Mouse (Mus musculus) CH12.LX (cell line): ENCODE data around the gene Pik3c2b. TPM values are rescaled to one million over a fixed set of nuclear protein-coding genes. Genes with fewer than 3 reads are reported as not detected.
A peak's percentile ranks its signal among the peaks of the same experiment; 100 is the strongest.

Source experiments
- DNase-seq: peaks from one replicate; pipeline ENCODE4 v3.0.0-alpha.2; 2013; ENCODE audit errors: extremely low read depth
- H3K27ac ChIP-seq: 2 replicates; pipeline ENCODE4 v1.5.1; 2012; ENCODE audit warnings: low read depth, mild to moderate bottlenecking, control low read depth, moderate library complexity; ENCODE audit not compliant: insufficient read depth
- H3K27me3 ChIP-seq: replicated peaks from 2 replicates; pipeline ENCODE3; 2012; ENCODE audit warnings: inconsistent platforms
- H3K36me3 ChIP-seq, 2 experiments: replicated peaks in 1 of 2; 2 replicates each; pipeline versions ENCODE3 to v1.6.1; 2012; ENCODE audit warnings: inconsistent platforms in 1 of 2, low read length in 1 of 2, mild to moderate bottlenecking in 1 of 2, mixed read lengths in 1 of 2, moderate library complexity in 1 of 2; ENCODE audit not compliant: control insufficient read depth in 1 of 2, insufficient read depth in 1 of 2
- H3K4me1 ChIP-seq, 2 experiments: 2 replicates each; pipeline ENCODE4 v1.6.1; 2012; ENCODE audit warnings: inconsistent platforms in 1 of 2, moderate library complexity in 1 of 2; ENCODE audit not compliant: insufficient read depth in 2 of 2, control insufficient read depth in 1 of 2
- H3K4me2 ChIP-seq: 2 replicates; pipeline ENCODE4 v1.6.1; 2012; ENCODE audit warnings: low read depth, mild to moderate bottlenecking, control low read depth; ENCODE audit not compliant: poor library complexity, insufficient read depth, severe bottlenecking
- H3K4me3 ChIP-seq, 3 experiments: fragments of 150-350 bp in 1 of 3; sonication (generic) in 1 of 3; replicated peaks in 1 of 3; 2 replicates each; pipeline versions ENCODE3 to v1.5.1; 2011 to 2012; ENCODE audit warnings: low read depth in 2 of 3, low read length in 2 of 3, mild to moderate bottlenecking in 2 of 3, moderate library complexity in 2 of 3, control low read depth in 1 of 3, improper control_type of control experiment in 1 of 3, inconsistent platforms in 1 of 3, mixed read lengths in 1 of 3; ENCODE audit not compliant: poor library complexity in 1 of 3
- H3K79me2 ChIP-seq: replicated peaks from 2 replicates; pipeline ENCODE4 v1.6.1; 2012; ENCODE audit warnings: mild to moderate bottlenecking, moderate library complexity; ENCODE audit not compliant: control insufficient read depth, poor library complexity, insufficient read depth, severe bottlenecking; ENCODE audit errors: extremely low read depth
- H3K9ac ChIP-seq: 2 replicates; pipeline ENCODE4 v1.6.1; 2012; ENCODE audit warnings: low read depth, mild to moderate bottlenecking, control low read depth, moderate library complexity; ENCODE audit not compliant: insufficient read depth
- H3K9me3 ChIP-seq: replicated peaks from 2 replicates; pipeline ENCODE3; 2012; ENCODE audit warnings: low read length, inconsistent platforms, mixed read lengths
- BHLHE40 ChIP-seq: IDR thresholded peaks from 2 replicates; pipeline ENCODE4 v1.6.1; 2011; ENCODE audit warnings: mild to moderate bottlenecking, low read depth, low read length, improper control_type of control experiment
- CHD1 ChIP-seq: IDR thresholded peaks from 2 replicates; pipeline ENCODE4 v1.6.1; 2012; ENCODE audit warnings: low read depth, low read length, improper control_type of control experiment, inconsistent platforms
- CHD2 ChIP-seq: IDR thresholded peaks from 2 replicates; pipeline ENCODE4 v1.6.1; 2011; ENCODE audit warnings: low read length, improper control_type of control experiment
- CTCF ChIP-seq, 2 experiments: IDR thresholded peaks in 1 of 2; conservative IDR thresholded peaks in 1 of 2; 2 replicates each; pipeline ENCODE4 v1.5.1; 2011 to 2012; ENCODE audit warnings: low read depth in 2 of 2, low read length in 2 of 2, improper control_type of control experiment in 1 of 2, inconsistent platforms in 1 of 2, mild to moderate bottlenecking in 1 of 2, moderate library complexity in 1 of 2
- E2F4 ChIP-seq: IDR thresholded peaks from 2 replicates; pipeline ENCODE4 v1.6.1; 2011; ENCODE audit warnings: low read depth, low read length, improper control_type of control experiment; ENCODE audit not compliant: insufficient replicate concordance
- ELF1 ChIP-seq: IDR thresholded peaks from 2 replicates; pipeline ENCODE4 v1.6.1; 2014; ENCODE audit warnings: low read depth, mild to moderate bottlenecking, inconsistent platforms, low read length, improper control_type of control experiment
- EP300 ChIP-seq: IDR thresholded peaks from 2 replicates; pipeline ENCODE4 v1.6.1; 2011; ENCODE audit warnings: low read length, improper control_type of control experiment
- ETS1 ChIP-seq: conservative IDR thresholded peaks from 2 replicates; pipeline ENCODE4 v1.6.1; 2012; ENCODE audit warnings: low read depth, mild to moderate bottlenecking, inconsistent platforms, low read length, improper control_type of control experiment, moderate library complexity
- GABPA ChIP-seq: IDR thresholded peaks from 2 replicates; pipeline ENCODE4 v1.6.1; 2012; ENCODE audit warnings: low read depth, low read length, improper control_type of control experiment, inconsistent platforms; ENCODE audit not compliant: insufficient replicate concordance
- HCFC1 ChIP-seq: IDR thresholded peaks from 2 replicates; pipeline ENCODE4 v1.6.1; 2012; ENCODE audit warnings: low read depth, mild to moderate bottlenecking, inconsistent platforms, low read length, improper control_type of control experiment
- IRF4 ChIP-seq: IDR thresholded peaks from 2 replicates; pipeline ENCODE4 v1.6.1; 2014; ENCODE audit warnings: low read depth, mild to moderate bottlenecking, inconsistent platforms, low read length, improper control_type of control experiment
- JUN ChIP-seq: IDR thresholded peaks from 2 replicates; pipeline ENCODE4 v1.6.1; 2011; ENCODE audit warnings: low read depth, mild to moderate bottlenecking, low read length, improper control_type of control experiment, moderate library complexity; ENCODE audit not compliant: insufficient read depth
- JUND ChIP-seq: conservative IDR thresholded peaks from 2 replicates; pipeline ENCODE4 v1.6.1; 2011; ENCODE audit warnings: low read depth, low read length, improper control_type of control experiment
- KAT2A ChIP-seq: IDR thresholded peaks from 2 replicates; pipeline ENCODE4 v1.6.1; 2012; ENCODE audit warnings: low read length, improper control_type of control experiment, inconsistent platforms; ENCODE audit not compliant: insufficient replicate concordance
- MAFK ChIP-seq: IDR thresholded peaks from 2 replicates; pipeline ENCODE4 v1.6.1; 2011; ENCODE audit warnings: low read length, improper control_type of control experiment; ENCODE audit not compliant: insufficient replicate concordance
- MAZ ChIP-seq: IDR thresholded peaks from 2 replicates; pipeline ENCODE4 v1.6.1; 2012; ENCODE audit warnings: low read depth, mild to moderate bottlenecking, inconsistent platforms, low read length, improper control_type of control experiment, moderate library complexity
- MXI1 ChIP-seq: IDR thresholded peaks from 2 replicates; pipeline ENCODE4 v1.6.1; 2011; ENCODE audit warnings: mild to moderate bottlenecking, low read depth, low read length, improper control_type of control experiment
- MYC ChIP-seq: IDR thresholded peaks from 2 replicates; pipeline ENCODE4 v1.6.1; 2011; ENCODE audit warnings: low read depth, mild to moderate bottlenecking, improper control_type of control experiment, low read length
- NELFE ChIP-seq: IDR thresholded peaks from 2 replicates; pipeline ENCODE4 v1.6.1; 2011; ENCODE audit warnings: low read depth, low read length, improper control_type of control experiment
- NRF1 ChIP-seq: IDR thresholded peaks from 2 replicates; pipeline ENCODE4 v1.6.1; 2014; ENCODE audit warnings: low read depth, mild to moderate bottlenecking, inconsistent platforms, low read length, improper control_type of control experiment, moderate library complexity
- POLR2AphosphoS2 ChIP-seq: IDR thresholded peaks from 2 replicates; pipeline ENCODE4 v1.6.1; 2011; ENCODE audit warnings: low read depth, low read length, improper control_type of control experiment
- RAD21 ChIP-seq: IDR thresholded peaks from 2 replicates; pipeline ENCODE4 v1.6.1; 2011; ENCODE audit warnings: low read depth, mild to moderate bottlenecking, low read length, improper control_type of control experiment, moderate library complexity
- RCOR1 ChIP-seq: conservative IDR thresholded peaks from 2 replicates; pipeline ENCODE4 v1.6.1; 2012; ENCODE audit warnings: low read depth, mild to moderate bottlenecking, inconsistent platforms, low read length, improper control_type of control experiment
- SIN3A ChIP-seq: IDR thresholded peaks from 2 replicates; pipeline ENCODE4 v1.6.1; 2012; ENCODE audit warnings: low read length, improper control_type of control experiment, inconsistent platforms
- SMC3 ChIP-seq: IDR thresholded peaks from 2 replicates; pipeline ENCODE4 v1.6.1; 2011; ENCODE audit warnings: low read depth, low read length, improper control_type of control experiment
- TBP ChIP-seq: conservative IDR thresholded peaks from 2 replicates; pipeline ENCODE4 v1.6.1; 2011; ENCODE audit warnings: low read depth, low read length, improper control_type of control experiment
- TCF12 ChIP-seq: IDR thresholded peaks from 2 replicates; pipeline ENCODE4 v1.6.1; 2014; ENCODE audit warnings: low read depth, mild to moderate bottlenecking, inconsistent platforms, low read length, improper control_type of control experiment
- UBTF ChIP-seq: IDR thresholded peaks from 2 replicates; pipeline ENCODE4 v1.6.1; 2012; ENCODE audit warnings: low read depth, mild to moderate bottlenecking, inconsistent platforms, low read length, improper control_type of control experiment, moderate library complexity
- USF1 ChIP-seq: IDR thresholded peaks from 2 replicates; pipeline ENCODE4 v1.6.1; 2014; ENCODE audit warnings: low read depth, mild to moderate bottlenecking, inconsistent platforms, low read length, improper control_type of control experiment
- USF2 ChIP-seq: conservative IDR thresholded peaks from 2 replicates; pipeline ENCODE4 v1.6.1; 2011; ENCODE audit warnings: low read depth, low read length, improper control_type of control experiment
- ZNF384 ChIP-seq: IDR thresholded peaks from 2 replicates; pipeline ENCODE4 v1.6.1; 2012; ENCODE audit warnings: low read depth, low read length, improper control_type of control experiment, inconsistent platforms
- dilution Hi-C: fragments of 300-500 bp; cut with MboI; formaldehyde crosslinking; loops from 2 replicates; pipeline ENCODE4 v1.14.3; 2020; ENCODE audit warnings: low sequenced_read_pairs; ENCODE audit not compliant: extremely low pct_unique_long_range_greater_than_20kb, extremely low pct_ligation_motif_present
- in situ Hi-C: fragments of 300-500 bp; cut with MboI; formaldehyde crosslinking; loops from 3 replicates; pipeline ENCODE4 v1.14.3; 2019; ENCODE audit warnings: low sequenced_read_pairs, low pct_ligation_motif_present, low pct_unique_long_range_greater_than_20kb, mixed read lengths
- polyA plus RNA-seq: library from polyadenylated mRNA; unstranded; fragments of >175 nt; gene quantifications from 2 replicates; pipeline ENCODE4 v1.2.1, GENCODE M21; 2012; ENCODE audit warnings: low read depth; ENCODE audit not compliant: insufficient read length
- total RNA-seq, 2 experiments: library from RNA; depleted of rRNA; stranded (reverse); fragments of 300-350 nt in 1 of 2; fragments of >200 nt in 1 of 2; gene quantifications; 2 replicates each; pipeline ENCODE4 v1.2.3; 2012 to 2014

Gene Pik3c2b
- total and polyA plus RNA-seq, 3 experiments, result 8.7 to 16.5 (median 12.0) TPM

GRCm38 (mm10) chr1:133093719-133094118, 48.3 kb downstream of the Pik3c2b start:
- Histone ChIP-seq H3K27me3 (no peaks in the 10 kb centered on the region), H3K9ac (no peak overlapping the region), H3K36me3 (peaks cover 79 to 98% of the 10 kb centered on the region in 2 experiments), H3K27ac (no peak overlapping the region), H3K4me1 (no peaks in the 10 kb centered on the region), H3K4me2 (no peak overlapping the region), H3K4me3 (no peak overlapping the region), H3K9me3 (no peaks in the 10 kb centered on the region), H3K79me2 (no peaks in the 10 kb centered on the region; the same call in 1 of the 2 replicates)
- dilution Hi-C loops (no loop called here), in situ Hi-C loops (no loop called here)
- no peak for DNase-seq
- TF ChIP-seq HCFC1 (no peak), E2F4 (no peak), MAZ (no peak)

GRCm38 (mm10) chr1:133100980-133101798, 55.7 kb downstream of the Pik3c2b start:
- H3K4me2 ChIP-seq, result no peak overlapping the region
- H3K79me2 ChIP-seq, result no peaks in the 10 kb centered on the region
- DNase-seq, result peak; percentile 71
- H3K9me3 ChIP-seq, result no peaks in the 10 kb centered on the region
- in situ Hi-C loops (no loop called here), dilution Hi-C loops (no loop called here)
- no peak overlapping the region for H3K9ac ChIP-seq
- no peak overlapping the region for H3K4me3 ChIP-seq
- H3K4me1 ChIP-seq, result peaks cover 0 to 3% of the 10 kb centered on the region in 2 experiments; a peak in 2 of 4 replicates
- H3K27ac ChIP-seq, result no peak overlapping the region
- H3K27me3 ChIP-seq, result no peaks in the 10 kb centered on the region
- peaks cover 87 to 99% of the 10 kb centered on the region in 2 experiments for H3K36me3 ChIP-seq
- TF ChIP-seq UBTF (no peak), GABPA (no peak), USF1 (no peak), MXI1 (no peak), JUN (no peak), SIN3A (no peak), MYC (no peak), ELF1 (no peak), MAZ (no peak), RAD21 (peak; percentile 60), CHD2 (no peak), KAT2A (no peak), TBP (no peak), BHLHE40 (no peak), POLR2AphosphoS2 (no peak), E2F4 (no peak), CTCF (conservative IDR thresholded peaks at IDR 0.05 in 1 of 2, IDR thresholded peaks at IDR 0.05 in 1 of 2; ENCODE audit: low read depth in 2 of 2, low read length in 2 of 2) (peak; percentile 30 to 84), HCFC1 (no peak), RCOR1 (no peak), ZNF384 (no peak), USF2 (no peak), NRF1 (no peak), MAFK (no peak), SMC3 (peak; percentile 90), JUND (no peak), IRF4 (peak; percentile 18; the same call in 1 of the 2 replicates), TCF12 (no peak), CHD1 (no peak), ETS1 (no peak), EP300 (no peak), NELFE (no peak; the same call in 1 of the 2 replicates)
